Mouse (Mus musculus) cerebellum, adult 11 months (tissue): ENCODE measurements around the gene Polr1b.

ENCODE experiments used
- DNase-seq: peaks from one replicate; pipeline ENCODE4 v3.0.0; 2022

Gene Polr1b

GRCm38 (mm10) chr2:129100784-129101310 lies at the start of gene Polr1b:
TSS of gene Polr1b (plus strand) at chr2:129100995.
- DNase-seq = peak; percentile 90

DNA sequence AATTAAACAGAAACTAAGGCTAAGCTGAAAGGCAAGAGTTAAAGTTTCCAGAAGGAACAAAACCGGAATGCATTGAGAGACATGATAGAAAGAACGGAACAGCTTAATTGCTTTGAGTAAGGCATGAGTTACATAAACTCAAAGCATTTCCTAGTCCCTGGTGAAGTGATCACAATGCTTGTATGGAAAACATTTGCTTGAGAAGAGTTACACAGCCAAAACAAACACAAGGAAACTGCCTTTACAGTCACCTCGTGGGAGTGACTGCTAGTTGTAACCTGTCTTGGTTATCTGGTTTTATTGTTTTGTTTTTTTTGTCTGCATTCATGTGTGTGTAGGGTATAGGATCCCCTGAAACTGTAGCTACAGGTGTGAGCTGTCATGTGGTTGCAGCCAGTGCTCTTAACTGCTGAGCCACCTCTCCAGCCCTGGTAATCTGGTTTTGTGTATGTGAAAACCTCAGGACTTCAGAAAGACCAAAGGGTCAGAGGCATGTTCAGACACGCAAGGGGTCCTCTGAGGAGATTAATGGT lies 48.3 kb upstream of the Polr1b start:
- DNase-seq = no peak

DNA sequence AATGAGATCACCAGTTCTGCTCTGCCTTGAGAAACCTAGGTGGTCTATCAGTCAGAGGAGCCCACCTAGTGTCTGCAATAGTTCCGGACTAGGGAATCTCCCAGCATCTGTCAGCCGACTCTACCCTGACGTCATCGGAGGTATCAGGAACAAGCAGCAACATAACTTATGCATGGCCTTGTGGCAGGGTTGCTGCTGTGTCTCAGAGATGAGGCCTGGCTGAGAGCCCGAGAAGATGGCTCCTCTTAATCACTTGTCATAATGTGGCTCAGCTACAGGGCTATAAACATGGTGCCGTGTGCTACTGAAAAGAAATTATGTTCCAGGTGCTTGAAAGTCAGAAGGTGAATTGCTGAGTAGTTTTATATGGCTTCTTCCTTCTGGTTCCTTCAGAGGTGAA lies 45.1 kb upstream of the Polr1b start:
- DNase-seq = no peak

DNA sequence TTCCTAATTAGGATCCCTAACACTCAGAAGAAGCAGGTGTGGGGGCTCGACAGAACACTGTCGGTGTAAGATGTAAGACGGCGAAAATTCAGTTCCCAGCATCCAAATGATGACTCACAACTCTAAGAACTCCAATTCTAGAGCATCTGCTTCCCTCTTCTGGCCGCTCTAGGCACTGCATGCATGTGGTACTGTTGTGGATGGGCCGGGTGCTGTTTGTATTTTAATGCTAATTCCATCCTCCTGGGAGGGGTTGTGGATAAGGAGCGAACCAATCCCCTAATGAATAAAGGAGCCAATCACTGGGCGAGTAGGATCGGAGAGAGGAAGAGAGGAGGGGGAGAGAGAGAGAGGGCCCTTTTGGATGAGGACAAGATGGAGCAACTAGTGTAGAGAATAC lies 44.2 kb upstream of the Polr1b start:
- no peak for DNase-seq

DNA sequence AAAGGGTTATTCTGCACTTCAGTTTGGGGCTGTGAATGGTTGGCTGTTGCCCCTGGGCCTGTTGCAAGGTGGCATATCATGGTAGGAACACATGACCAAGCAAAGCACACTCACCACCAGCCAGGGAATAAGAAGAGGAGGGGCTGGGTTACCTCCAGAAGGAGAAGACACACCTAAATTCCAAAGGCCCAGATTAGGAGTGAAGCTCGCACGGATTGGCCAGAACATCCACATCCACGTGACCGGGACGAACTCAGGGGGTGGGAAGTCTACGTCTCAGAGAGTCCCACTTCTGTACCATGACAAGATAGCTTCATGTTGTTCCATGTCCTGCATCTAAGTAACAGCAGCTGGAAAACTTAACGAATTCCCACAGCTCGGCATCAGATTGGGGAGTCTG lies 43.5 kb upstream of the Polr1b start:
- no peak for DNase-seq

- DNase-seq = no peak
These were observed 42.9 kb upstream of the Polr1b start for GRCm38 (mm10) chr2:129057920-129058361.

DNA sequence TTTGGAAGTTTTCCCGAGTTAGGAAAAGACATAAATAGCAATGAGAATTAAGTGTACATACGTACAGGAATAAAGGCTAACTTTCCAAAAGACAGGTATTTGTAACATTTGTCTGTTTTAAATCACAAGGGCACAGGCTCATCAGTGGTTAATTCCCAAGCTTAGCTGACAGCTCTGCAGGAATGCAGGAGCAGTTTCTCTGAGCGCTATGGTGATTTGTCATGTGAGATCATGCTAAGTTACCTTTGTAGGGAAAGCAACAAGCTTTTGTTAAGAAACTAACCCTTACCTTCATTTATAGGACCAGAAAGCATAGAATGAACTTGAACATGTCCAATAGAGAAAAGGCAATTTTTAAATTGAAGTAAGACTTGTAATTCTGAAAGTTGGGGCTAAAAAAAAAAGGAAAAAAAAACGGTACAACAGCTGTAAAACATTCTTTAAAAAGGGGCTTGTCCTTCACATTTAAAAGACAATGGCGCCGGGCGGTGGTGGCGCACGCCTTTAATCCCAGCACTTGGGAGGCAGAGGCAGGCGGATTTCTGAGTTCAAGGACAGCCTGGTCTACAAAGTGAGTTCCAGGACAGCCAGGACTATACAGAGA lies 39.2 kb upstream of the Polr1b start:
- DNase-seq = no peak

DNA sequence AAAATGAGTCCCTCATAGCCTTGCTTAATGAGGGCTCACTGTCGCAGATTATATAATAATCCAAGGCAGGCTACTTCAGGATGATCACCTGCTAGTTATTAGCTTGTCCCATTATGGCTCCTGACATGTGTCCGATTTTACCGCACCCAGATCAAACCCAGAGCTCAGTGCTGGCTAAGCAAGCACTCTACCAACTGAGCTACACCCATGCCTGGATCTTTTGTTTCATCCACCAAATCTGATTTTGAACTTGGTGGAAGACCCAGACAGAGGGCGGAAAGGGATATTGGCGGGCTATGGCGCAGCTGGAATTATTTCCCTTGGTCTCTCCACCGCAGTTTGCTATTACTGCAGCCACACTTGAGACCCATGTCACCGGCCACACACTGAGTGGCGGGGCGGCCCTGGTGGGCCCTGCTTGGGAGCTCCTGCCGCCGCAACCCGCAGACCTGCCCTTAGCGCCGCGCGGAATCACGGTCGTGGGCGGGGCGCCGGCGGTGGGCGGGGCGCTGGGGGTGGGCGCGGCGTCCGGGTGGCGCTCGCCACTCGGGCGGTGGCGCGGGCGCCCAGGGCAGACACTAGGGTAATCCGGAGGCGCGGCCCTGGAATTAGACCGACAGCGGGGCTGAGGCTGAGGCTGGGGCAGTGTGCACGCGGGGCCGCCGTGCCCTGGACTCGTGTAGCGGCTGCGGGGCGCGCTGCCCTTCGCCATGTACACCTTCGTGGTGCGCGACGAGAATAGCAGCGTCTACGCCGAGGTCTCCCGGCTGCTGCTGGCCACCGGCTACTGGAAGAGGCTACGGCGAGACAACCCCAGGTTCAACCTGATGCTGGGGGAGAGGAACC lies 35.1 kb upstream of the Polr1b start, which contains the start of gene Ttl:
Gene Ttl, plus strand, starts transcription at position 506 of the 846 bp plus-strand sequence.
- DNase-seq = peak; percentile 77

GRCm38 (mm10) chr2:129066326-129066725 lies 34.5 kb upstream of the Polr1b start:
- DNase-seq = peak; percentile 42

GRCm38 (mm10) chr2:129070296-129070695 lies 30.5 kb upstream of the Polr1b start:
- DNase-seq = no peak

DNA sequence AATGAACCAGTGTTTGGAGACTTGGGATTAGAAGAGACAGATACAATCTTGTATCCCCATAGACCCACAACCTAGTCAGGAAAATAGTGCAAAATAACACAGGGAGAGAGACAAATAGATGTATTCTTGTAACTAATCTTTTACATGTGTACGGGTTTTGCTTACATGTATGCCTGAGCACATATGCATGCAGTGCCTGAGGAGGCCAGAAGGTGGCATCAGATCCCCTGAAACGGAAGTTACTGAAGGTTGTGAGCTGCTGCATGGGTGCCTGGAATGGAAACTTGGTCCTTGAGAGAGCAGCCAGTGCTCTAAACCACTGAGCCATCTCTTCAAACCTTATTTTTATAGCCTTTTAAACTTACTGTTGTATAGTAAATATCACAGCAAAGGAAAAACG lies 22.5 kb upstream of the Polr1b start:
- DNase-seq = no peak

DNA sequence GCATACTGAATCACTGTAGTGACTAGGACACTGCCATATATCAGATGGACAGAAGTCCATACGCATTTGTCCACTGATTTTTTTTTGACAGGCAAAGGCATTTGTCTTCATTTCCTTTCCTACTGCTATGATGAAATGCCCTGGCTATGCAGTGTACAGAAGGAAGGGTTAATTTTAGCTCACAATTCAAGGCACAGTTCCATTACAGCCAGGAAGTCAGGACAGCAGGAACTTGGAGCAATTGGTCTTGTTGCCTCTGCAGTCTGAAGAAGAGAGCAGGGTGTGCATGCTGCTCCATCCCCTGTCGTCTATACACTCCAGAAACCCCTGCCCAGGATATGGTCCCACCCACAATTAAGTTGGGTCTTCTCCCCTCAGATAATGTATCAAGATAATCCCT lies 21.6 kb upstream of the Polr1b start:
- no peak for DNase-seq

DNA sequence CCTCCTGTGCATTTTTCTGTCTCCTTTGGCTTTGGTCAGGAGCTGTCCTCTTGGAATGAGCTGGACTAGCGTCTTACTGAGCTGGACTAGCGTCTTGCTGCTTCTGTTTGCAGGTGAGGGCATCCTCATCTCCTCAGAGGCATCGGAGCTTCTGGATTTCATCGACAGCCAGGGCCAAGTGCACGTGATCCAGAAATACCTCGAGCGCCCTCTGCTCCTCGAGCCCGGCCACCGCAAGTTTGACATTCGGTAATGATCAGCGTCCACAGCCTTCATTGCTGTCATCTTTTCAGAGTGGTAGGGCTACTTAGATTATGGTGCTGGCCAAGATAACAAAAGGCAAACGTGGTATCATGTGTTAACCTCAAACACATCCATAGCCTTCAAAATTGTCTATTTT lies 19.7 kb upstream of the Polr1b start:
- no peak for DNase-seq

DNA sequence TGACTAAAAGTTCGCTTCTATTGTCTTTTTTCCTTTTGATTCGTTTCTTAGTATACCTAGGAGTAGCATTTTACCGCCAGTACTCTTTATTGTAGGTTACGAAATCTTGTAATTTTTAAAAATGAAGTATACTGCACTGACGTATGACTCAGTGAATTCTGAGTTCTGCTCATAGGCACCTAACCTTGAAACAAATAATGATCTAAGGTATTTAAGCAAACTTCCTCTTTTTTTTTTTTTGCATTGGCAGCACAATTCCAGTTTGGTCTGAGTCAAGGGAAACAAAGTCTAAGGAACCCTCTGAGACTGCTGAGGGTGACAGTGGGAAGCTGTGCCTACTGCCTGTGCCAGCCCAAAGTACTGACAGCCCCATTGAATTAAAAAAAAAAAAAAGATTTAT lies 17.3 kb upstream of the Polr1b start:
- DNase-seq = no peak

DNA sequence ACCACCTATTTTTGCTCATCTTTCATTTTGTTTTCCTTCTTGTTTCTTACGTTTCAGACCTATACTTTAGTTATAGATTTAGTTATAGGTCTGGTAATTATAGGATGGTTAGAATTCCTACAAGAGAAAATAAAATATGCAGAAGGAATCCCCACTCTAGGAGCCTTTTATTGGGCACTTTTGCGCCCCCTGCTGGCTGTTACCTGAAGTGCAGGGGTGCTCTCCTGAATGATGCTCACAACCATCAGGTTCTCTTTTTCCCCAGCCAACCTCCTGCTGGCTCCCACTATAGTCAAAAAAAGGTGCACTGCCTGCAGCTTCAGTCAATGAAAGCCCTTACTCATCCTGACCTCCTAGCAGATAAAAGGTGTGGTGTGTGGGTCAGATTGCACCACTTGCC lies 15.8 kb upstream of the Polr1b start:
- DNase-seq = no peak

DNA sequence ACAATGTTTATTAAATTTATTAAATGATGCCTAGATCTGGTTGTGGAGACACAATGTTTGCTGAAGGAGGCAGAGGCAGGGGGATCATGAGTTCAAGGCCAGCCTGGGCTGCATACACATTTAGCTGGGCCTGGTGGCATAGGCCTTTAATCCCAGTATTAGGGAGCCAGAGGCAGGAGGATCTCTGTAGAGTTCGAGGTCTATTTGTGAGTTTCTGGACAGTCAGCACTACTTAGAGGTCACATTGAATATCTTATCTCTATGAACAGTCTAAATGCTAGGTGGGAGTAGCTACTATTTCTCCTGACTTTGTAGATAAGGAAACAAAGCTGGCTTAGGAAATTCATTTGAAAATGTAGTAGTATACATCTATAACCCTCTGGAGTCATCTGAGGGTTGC lies 13.3 kb upstream of the Polr1b start:
- DNase-seq = no peak

DNA sequence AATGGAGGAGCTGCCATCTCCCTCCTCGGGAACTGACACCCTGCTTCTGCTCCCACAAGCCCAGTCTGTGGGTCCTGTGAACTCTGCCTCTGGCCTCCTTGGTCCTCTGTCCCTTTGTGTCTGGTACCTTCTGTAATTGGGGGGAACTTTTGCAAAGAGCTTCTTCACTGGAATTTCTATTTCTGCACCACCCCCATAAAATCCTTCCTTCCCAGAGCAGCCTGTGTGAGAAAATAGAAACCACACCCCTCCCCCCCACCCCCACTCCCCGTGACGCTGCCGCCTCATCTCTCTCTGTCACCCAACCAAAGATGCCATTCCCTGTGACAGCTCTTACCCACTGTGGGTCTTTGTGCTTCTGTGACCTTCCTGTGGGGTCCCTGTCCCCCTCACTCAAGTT lies 10.4 kb upstream of the Polr1b start:
- no peak for DNase-seq

- no peak for DNase-seq
These were observed 8.0 kb upstream of the Polr1b start for GRCm38 (mm10) chr2:129092810-129093209.

DNA sequence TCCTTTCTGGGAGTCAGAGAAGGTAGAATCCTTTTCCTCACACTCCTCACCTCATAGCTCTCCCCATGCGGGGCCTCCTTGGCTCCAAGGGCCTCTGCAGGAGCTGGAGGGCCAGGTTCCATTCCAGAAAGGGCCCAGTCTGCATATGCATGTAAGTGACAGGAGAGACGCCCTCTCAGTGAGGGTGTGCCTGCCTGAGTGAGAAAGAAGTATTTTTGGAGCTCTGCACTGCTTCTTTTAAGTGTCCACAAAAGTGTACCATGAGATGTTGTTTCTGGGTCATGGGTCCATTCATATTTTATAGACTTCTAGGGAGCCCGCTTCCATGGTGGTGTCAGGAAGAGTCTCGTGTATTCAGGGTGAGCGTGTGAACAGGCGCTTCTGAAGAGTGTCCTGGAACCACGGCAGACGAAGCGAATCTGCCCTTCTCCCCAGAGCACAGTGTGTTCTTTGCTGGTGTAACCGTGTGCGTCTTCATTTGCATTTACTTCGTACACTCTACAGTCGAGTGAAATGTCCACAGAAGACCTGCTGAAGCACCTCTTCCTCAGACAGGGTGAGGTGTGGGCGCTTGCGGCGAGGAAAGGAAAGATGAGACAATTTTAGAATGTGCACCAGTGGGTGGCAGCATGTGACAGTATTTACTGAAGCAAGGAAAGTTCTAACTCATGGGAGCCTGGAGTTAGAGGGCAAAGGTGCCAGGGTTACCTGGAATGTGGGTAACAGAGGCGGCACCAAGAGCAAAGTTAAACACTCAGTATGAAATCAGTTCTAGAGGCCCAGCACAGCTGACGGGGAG lies 6.7 kb upstream of the Polr1b start:
- DNase-seq = no peak

- DNase-seq = no peak
These were observed 12.1 kb downstream of the Polr1b start for GRCm38 (mm10) chr2:129112924-129113323.

- no peak for DNase-seq
These were observed 15.0 kb downstream of the Polr1b start for GRCm38 (mm10) chr2:129115706-129116367.

- no peak for DNase-seq
These were observed 15.6 kb downstream of the Polr1b start for GRCm38 (mm10) chr2:129116368-129116739.

DNA sequence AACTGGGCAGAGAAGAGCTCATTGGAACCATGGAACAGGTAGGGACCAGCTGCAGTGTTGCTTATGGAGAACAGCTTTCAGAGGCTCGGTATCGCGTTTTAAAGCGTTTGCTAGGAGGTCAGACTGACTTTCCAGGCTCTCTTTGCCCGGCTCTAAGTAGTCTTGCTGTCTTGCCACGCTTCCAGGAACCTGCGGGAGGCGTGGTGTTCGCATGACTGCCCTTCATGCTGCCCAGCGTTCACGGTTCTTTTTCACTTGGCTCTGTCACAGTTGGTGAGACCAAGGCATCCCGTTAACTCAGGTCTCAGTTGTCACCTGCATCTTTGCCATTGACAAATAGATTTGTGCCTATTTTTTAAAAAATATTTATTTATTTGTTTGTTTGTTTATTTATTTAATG lies 17.3 kb downstream of the Polr1b start:
- DNase-seq = no peak
